ENCODE assay signal across 8 mouse cellular contexts in genomic region chr8:122805349-122805748, GRCm38 (mm10). TPM values are rescaled to one million over a fixed set of nuclear protein-coding genes. Genes with fewer than 3 reads are reported as not detected.
DNase-seq lines count a peak whose midpoint lies in the region; ATAC-seq and TF ChIP-seq lines count a peak whose summit lies in the region.
"Had no signal": no experiment of that assay in that cellular context is flagged by ENCODE, and none has a peak within 500 bp of the region (broad histone marks: within the 10 kb centered on the region; RNA-seq: fewer than 3 reads in every experiment).

No protein-coding gene starts in this region.

- H3K36me3 ChIP-seq in hindbrain, embryonic 11.5 days (ENCODE audit: control insufficient read depth, insufficient read depth, low read length): no peaks in the 10 kb centered on the region
- peaks cover 14% of the 10 kb centered on the region for H3K36me3 ChIP-seq in limb, embryonic 14.5 days (ENCODE audit: control insufficient read depth, insufficient read depth, low read length)

- no peak overlapping the region for H3K4me3 ChIP-seq in hindbrain, embryonic 11.5 days (ENCODE audit: low read depth, low read length)
- H3K4me3 ChIP-seq in limb, embryonic 14.5 days (replicated peaks; ENCODE audit: low read length): no peak overlapping the region
- H3K4me3 ChIP-seq: heart, embryonic 13.5 days had no signal

- no peak for ATAC-seq in hindbrain, embryonic 11.5 days (ENCODE audit: low FRiP score)
- no peak for ATAC-seq in limb, embryonic 14.5 days (ENCODE audit: low FRiP score, low read depth)
- no peak for ATAC-seq in activated CD4-positive, CD25-positive, alpha-beta regulatory T cell, adult 4 months
- ATAC-seq in erythroblast, adult 5-6 weeks (replicated peaks; ENCODE audit: low FRiP score, poor library complexity, severe bottlenecking): no peak
- no peak for ATAC-seq in granulocyte monocyte progenitor cell, adult 5-6 weeks (replicated peaks; ENCODE audit: poor library complexity, severe bottlenecking)

- no peaks in the 10 kb centered on the region for H3K9me3 ChIP-seq in hindbrain, embryonic 11.5 days (ENCODE audit: control insufficient read depth, low read length)
- H3K9me3 ChIP-seq in limb, embryonic 14.5 days (ENCODE audit: control insufficient read depth, low read length): no peaks in the 10 kb centered on the region
- H3K9me3 ChIP-seq: heart, embryonic 13.5 days had no signal

- peaks cover 19% of the 10 kb centered on the region for H3K4me1 ChIP-seq in hindbrain, embryonic 11.5 days (replicated peaks; ENCODE audit: control insufficient read depth, insufficient read depth, low read length)
- H3K4me1 ChIP-seq in limb, embryonic 14.5 days (ENCODE audit: control insufficient read depth, insufficient read depth, low read length): peaks cover 15% of the 10 kb centered on the region
- H3K4me1 ChIP-seq: heart, embryonic 13.5 days had no signal

- WGBS in hindbrain, embryonic 11.5 days: 30% methylated on average over 3 of the region's 3 CpGs
- 31% methylated on average over 3 of the region's 3 CpGs for WGBS in limb, embryonic 14.5 days

- no peak overlapping the region for H3K27ac ChIP-seq in hindbrain, embryonic 11.5 days (ENCODE audit: low read depth, low read length)
- no peak overlapping the region for H3K27ac ChIP-seq in limb, embryonic 14.5 days (replicated peaks; ENCODE audit: low read depth, low read length)
- H3K27ac ChIP-seq: heart, embryonic 13.5 days had no signal

- H3K9ac ChIP-seq in hindbrain, embryonic 11.5 days (ENCODE audit: low read depth, low read length): 0 out of 2 replicates have a peak overlapping the region, but pooled peaks have one; percentile 3
- no peak overlapping the region for H3K9ac ChIP-seq in limb, embryonic 14.5 days (ENCODE audit: low read depth, low read length, severe bottlenecking)
- H3K9ac ChIP-seq: heart, embryonic 13.5 days had no signal

- no peak for TF ChIP-seq POLR2A in limb, embryonic 14.5 days (IDR thresholded peaks at IDR 0.05; ENCODE audit: borderline replicate concordance, extremely low read depth, insufficient read depth, insufficient read length)

- peak; percentile 26 for DNase-seq in adipocyte (ENCODE audit: low spot score)
- peak; percentile 61 for DNase-seq in cerebellum, adult 11 months
- no peak for DNase-seq in hindbrain, embryonic 11.5 days (ENCODE audit: low spot score)
- DNase-seq in limb, embryonic 14.5 days (ENCODE audit: low spot score): peak; percentile 21

- H3K4me2 ChIP-seq in hindbrain, embryonic 11.5 days (replicated peaks; ENCODE audit: low read depth, low read length): no peak overlapping the region
- H3K4me2 ChIP-seq in limb, embryonic 14.5 days (replicated peaks; ENCODE audit: low read depth, low read length, severe bottlenecking): no peak overlapping the region
- H3K4me2 ChIP-seq: heart, embryonic 13.5 days had no signal

- H3K27me3 ChIP-seq in hindbrain, embryonic 11.5 days (ENCODE audit: control insufficient read depth, insufficient read depth, low read length): no peaks in the 10 kb centered on the region
- no peaks in the 10 kb centered on the region for H3K27me3 ChIP-seq in limb, embryonic 14.5 days (ENCODE audit: control insufficient read depth, insufficient read depth, low read length)
- H3K27me3 ChIP-seq: heart, embryonic 13.5 days had no signal

RNA-seq across cellular contexts. Expression of gene Acsf3, which starts 30.1 kb away (rescaled TPM):
- polyA plus RNA-seq in hindbrain, embryonic 11.5 days (2014; fragmentation: Nextera tagmentation; extraction: Ambion mirVana): 11.5 and 15.4 TPM in 2 replicates
- 19.1 and 20.3 TPM in 2 replicates for polyA plus RNA-seq in limb, embryonic 14.5 days (2012; rRNA removed)
- 15.4 and 19.4 TPM in 2 replicates for polyA plus RNA-seq in limb, embryonic 14.5 days (2014; fragmentation: Nextera tagmentation; extraction: Ambion mirVana)
- 10 to 100 TPM in 1 of 2 experiments, 1 to 10 TPM in 1; 8.0 to 10.2 TPM for polyA plus RNA-seq in activated CD4-positive, CD25-positive, alpha-beta regulatory T cell, adult 4 months (2017; shearing (Covaris generic))
- 3.3 TPM in 1 of 2 replicates, not detected in the other for total RNA-seq in erythroblast, adult 5-6 weeks (2015; ENCODE audit: low replicate concordance)
- 1.7 and 5.2 TPM in 2 replicates for total RNA-seq in erythroblast, adult 5-6 weeks (2017; ENCODE audit: low replicate concordance)
- total RNA-seq in granulocyte monocyte progenitor cell, adult 5-6 weeks (2014; fragmentation: Nextera tagmentation): 5.0 and 20.5 TPM in 2 replicates
- total RNA-seq in granulocyte monocyte progenitor cell, adult 5-6 weeks (2017): 8.1 and 12.0 TPM in 2 replicates

RNA-seq across cellular contexts. Expression of gene Cdh15, which starts 42.4 kb away (rescaled TPM):
- polyA plus RNA-seq in hindbrain, embryonic 11.5 days (2014; fragmentation: Nextera tagmentation; extraction: Ambion mirVana): 0.86 and 1.7 TPM in 2 replicates
- 23.6 and 27.6 TPM in 2 replicates for polyA plus RNA-seq in limb, embryonic 14.5 days (2012; rRNA removed)
- 19.5 and 27.1 TPM in 2 replicates for polyA plus RNA-seq in limb, embryonic 14.5 days (2014; fragmentation: Nextera tagmentation; extraction: Ambion mirVana)
- polyA plus RNA-seq in activated CD4-positive, CD25-positive, alpha-beta regulatory T cell, adult 4 months (2017; shearing (Covaris generic)): under 1 TPM; 0.14 to 0.26 TPM
- not detected in 2 replicates for total RNA-seq in erythroblast, adult 5-6 weeks (2015; ENCODE audit: low replicate concordance)
- not detected in 2 replicates for total RNA-seq in erythroblast, adult 5-6 weeks (2017; ENCODE audit: low replicate concordance)
- not detected in 2 replicates for total RNA-seq in granulocyte monocyte progenitor cell, adult 5-6 weeks (2014; fragmentation: Nextera tagmentation)
- not detected in 2 replicates for total RNA-seq in granulocyte monocyte progenitor cell, adult 5-6 weeks (2017)
